Mouse (Mus musculus) liver, embryonic 11.5 days (tissue): ENCODE measurements at regions not wholly inside any gene's neighbourhood (a gene's known extent, or its start where the extent isn't known, plus 50 kb on each side); places are given as distances from the start of the nearest gene placed in this dataset.

ENCODE experiments used
- ATAC-seq: fragments of 200-750 bp; cut with Nextera tagmentation; replicated peaks from 2 replicates; pipeline ENCODE4 v1.8.0; 2017; ENCODE audit warnings: moderate number of reproducible peaks, mild to moderate bottlenecking, moderate TSS enrichment, moderate library complexity; ENCODE audit not compliant: low FRiP score
- DNase-seq: peaks from one replicate; pipeline ENCODE4 v3.0.0-alpha.2; 2017; ENCODE audit warnings: low spot score
- H3K27ac ChIP-seq: fragments of 300-500 bp; sonication (generic); 2 replicates; pipeline ENCODE4 v1.5.1; 2014; ENCODE audit warnings: mild to moderate bottlenecking, low read depth, low read length, control low read depth
- H3K27me3 ChIP-seq: fragments of 300-500 bp; sonication (generic); replicated peaks from 2 replicates; pipeline ENCODE4 v1.6.1; 2014; ENCODE audit warnings: low read length, mixed read lengths; ENCODE audit not compliant: control insufficient read depth, insufficient read depth
- H3K36me3 ChIP-seq: fragments of 300-500 bp; sonication (generic); 2 replicates; pipeline ENCODE4 v1.6.1; 2014; ENCODE audit warnings: mild to moderate bottlenecking, low read length, moderate library complexity, mixed read lengths; ENCODE audit not compliant: control insufficient read depth, insufficient read depth
- H3K4me1 ChIP-seq: fragments of 300-500 bp; sonication (generic); replicated peaks from 2 replicates; pipeline ENCODE4 v1.6.1; 2014; ENCODE audit warnings: low read length, mixed read lengths; ENCODE audit not compliant: control insufficient read depth, insufficient read depth
- H3K4me2 ChIP-seq: fragments of 300-500 bp; sonication (generic); 2 replicates; pipeline ENCODE4 v1.6.1; 2014; ENCODE audit warnings: mild to moderate bottlenecking, control low read depth, moderate library complexity
- H3K4me3 ChIP-seq: fragments of 300-500 bp; sonication (generic); 2 replicates; pipeline ENCODE4 v1.5.1; 2014; ENCODE audit warnings: low read depth, low read length, control low read depth
- H3K9ac ChIP-seq: fragments of 300-500 bp; sonication (generic); 2 replicates; pipeline ENCODE4 v1.6.1; 2014; ENCODE audit warnings: low read depth, low read length, control low read depth
- H3K9me3 ChIP-seq: fragments of 300-500 bp; sonication (generic); 2 replicates; pipeline ENCODE4 v1.6.1; 2016; ENCODE audit warnings: low read length, inconsistent platforms, mixed read lengths; ENCODE audit not compliant: control insufficient read depth
- WGBS: fragments of 180-500 bp; shearing (Covaris S2); extraction: QIAGEN DNeasy Blood & Tissue Kit; methylation state at CpG from one replicate; pipeline ENCODE4 v1.1.7; 2014; 5-methylcytosine and 5-hydroxymethylcytosine counted together

DNA sequence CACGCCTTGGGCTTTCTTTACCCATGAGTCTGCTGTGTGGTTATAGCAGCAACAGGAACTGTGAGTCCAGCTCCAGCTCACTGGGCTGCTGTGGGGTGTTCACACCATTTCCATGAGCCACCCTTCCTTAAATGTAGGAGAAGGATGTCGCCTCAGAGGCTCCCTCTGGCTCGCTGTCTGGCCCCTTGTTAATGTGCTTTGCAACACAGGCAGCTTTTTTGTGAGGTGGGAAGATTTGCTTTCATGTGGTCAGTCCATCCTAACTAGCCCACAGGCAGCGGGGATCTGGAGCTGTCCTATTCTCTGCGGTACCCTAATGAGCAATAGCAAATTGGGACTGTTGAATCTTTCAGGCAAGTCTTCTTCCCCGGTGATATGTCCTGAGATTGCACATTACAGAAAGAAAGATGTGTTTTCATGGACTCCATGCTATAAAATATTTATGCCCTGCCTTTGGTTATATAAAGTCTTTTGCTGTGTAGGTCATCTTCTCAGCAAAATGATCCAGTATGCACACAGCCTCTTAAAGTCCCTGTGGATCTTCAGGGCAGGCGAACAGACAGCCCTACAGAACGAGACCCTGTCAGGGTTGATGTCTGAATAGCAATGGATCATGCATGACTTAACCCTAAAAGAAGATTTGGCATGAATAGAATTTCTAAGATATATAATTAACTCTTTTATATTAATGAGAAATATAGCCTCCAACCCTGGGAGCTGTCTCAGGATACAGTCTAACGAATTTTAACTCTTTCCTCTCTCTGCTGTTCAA lies 359.8 kb downstream of the Slc4a3 start:
- H3K27ac ChIP-seq = no peak overlapping the region
- no peaks in the 10 kb centered on the region for H3K4me1 ChIP-seq
- H3K27me3 ChIP-seq = no peaks in the 10 kb centered on the region
- no peak for ATAC-seq
- DNase-seq = no peak
- H3K4me2 ChIP-seq = no peak overlapping the region
- no peaks in the 10 kb centered on the region for H3K9me3 ChIP-seq
- no peak overlapping the region for H3K9ac ChIP-seq
- WGBS = 71% methylated on average over 9 of the region's 9 CpGs
- no peaks in the 10 kb centered on the region for H3K36me3 ChIP-seq
- no peak overlapping the region for H3K4me3 ChIP-seq

DNA sequence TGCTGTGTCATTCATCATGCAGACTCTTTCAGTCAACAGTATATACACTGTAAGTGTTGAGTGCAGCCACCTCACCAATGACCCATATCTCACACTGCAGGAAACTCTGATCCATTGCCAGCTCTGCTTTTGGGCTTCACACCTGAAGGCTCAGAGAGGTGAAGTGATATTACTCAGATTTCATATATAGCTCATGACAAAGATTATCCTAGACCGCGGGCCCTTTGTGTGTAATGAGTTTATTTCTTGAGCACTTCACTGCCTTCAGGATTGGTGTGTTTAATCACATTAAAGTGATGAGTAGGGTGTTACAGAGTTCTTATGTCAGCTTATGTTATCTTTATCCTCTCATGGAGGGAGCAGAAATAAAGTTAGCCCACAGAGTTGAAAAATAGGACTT lies 369.2 kb downstream of the Slc4a3 start:
- Histone ChIP-seq H3K9ac (no peak overlapping the region), H3K4me3 (no peak overlapping the region), H3K27ac (no peak overlapping the region), H3K4me1 (no peaks in the 10 kb centered on the region), H3K4me2 (no peak overlapping the region), H3K27me3 (no peaks in the 10 kb centered on the region), H3K9me3 (no peaks in the 10 kb centered on the region), H3K36me3 (no peaks in the 10 kb centered on the region)
- WGBS = 84% methylated on average over 2 of the region's 2 CpGs
- ATAC-seq = no peak
- no peak for DNase-seq

- no peak overlapping the region for H3K4me3 ChIP-seq
- ATAC-seq (no peak), DNase-seq (no peak)
- no peaks in the 10 kb centered on the region for H3K4me1 ChIP-seq
- no peaks in the 10 kb centered on the region for H3K27me3 ChIP-seq
- no peaks in the 10 kb centered on the region for H3K36me3 ChIP-seq
- WGBS = 17% methylated on average over 2 of the region's 2 CpGs
- no peak overlapping the region for H3K4me2 ChIP-seq
- no peak overlapping the region for H3K27ac ChIP-seq
- H3K9me3 ChIP-seq = no peaks in the 10 kb centered on the region
- H3K9ac ChIP-seq = no peak overlapping the region
Observed at GRCm38 (mm10) chr1:75916181-75916580, 370.1 kb downstream of the Slc4a3 start.

DNA sequence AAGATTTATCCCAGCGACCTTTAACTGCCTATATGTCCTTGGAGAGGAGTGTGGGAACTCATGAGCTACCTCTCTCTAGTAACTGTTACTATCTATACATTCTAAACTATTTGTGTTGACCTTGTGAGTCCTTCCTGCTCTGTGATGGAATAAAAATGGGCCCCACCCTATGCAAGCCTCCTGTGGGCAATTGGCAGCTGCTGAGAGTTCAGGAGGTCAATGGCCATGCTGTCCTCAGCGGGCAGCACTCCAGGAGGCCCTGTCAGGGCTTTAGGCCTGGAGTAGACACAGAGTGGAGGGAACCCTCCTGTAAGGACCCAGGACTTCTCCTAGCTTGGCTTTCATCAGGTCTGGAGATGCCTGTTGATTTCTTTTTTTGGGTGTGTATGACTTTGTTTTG lies 373.1 kb downstream of the Slc4a3 start:
- no peaks in the 10 kb centered on the region for H3K27me3 ChIP-seq
- H3K9ac ChIP-seq = no peak overlapping the region
- DNase-seq = no peak
- no peak overlapping the region for H3K4me2 ChIP-seq
- no peak overlapping the region for H3K27ac ChIP-seq
- ATAC-seq = no peak
- no peaks in the 10 kb centered on the region for H3K9me3 ChIP-seq
- H3K4me3 ChIP-seq = no peak overlapping the region
- H3K36me3 ChIP-seq = no peaks in the 10 kb centered on the region
- H3K4me1 ChIP-seq = no peaks in the 10 kb centered on the region
- 71% methylated on average over 2 of the region's 2 CpGs for WGBS

DNA sequence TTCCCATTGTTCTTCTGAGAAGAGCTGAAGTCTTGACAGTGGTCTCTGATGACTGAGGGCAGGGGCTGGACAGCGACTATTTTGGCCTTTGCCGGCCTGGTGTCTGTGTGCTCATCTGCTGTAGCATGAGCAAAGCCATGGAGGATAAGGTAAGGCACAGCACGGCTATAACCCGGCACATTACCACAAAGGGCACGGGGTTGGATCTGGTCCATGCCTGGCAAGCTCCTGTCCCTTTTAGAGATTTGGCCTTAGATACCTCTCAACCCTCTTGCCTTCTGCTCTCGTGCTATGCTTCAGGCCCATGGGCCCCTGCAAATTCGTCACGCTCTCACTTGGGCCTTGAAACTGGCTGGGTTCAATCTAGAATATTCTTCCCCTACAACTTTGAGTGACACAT lies 379.0 kb downstream of the Slc4a3 start:
- no peak overlapping the region for H3K4me2 ChIP-seq
- H3K4me1 ChIP-seq = no peaks in the 10 kb centered on the region
- no peak overlapping the region for H3K9ac ChIP-seq
- ATAC-seq (no peak), DNase-seq (no peak)
- 73% methylated on average over 8 of the region's 8 CpGs for WGBS
- H3K36me3 ChIP-seq = no peaks in the 10 kb centered on the region
- no peaks in the 10 kb centered on the region for H3K27me3 ChIP-seq
- H3K4me3 ChIP-seq = no peak overlapping the region
- no peak overlapping the region for H3K27ac ChIP-seq
- H3K9me3 ChIP-seq = no peaks in the 10 kb centered on the region

GRCm38 (mm10) chr1:75925802-75926201 lies 379.7 kb downstream of the Slc4a3 start:
- Histone ChIP-seq H3K9ac (no peak overlapping the region), H3K27ac (no peak overlapping the region)

DNA sequence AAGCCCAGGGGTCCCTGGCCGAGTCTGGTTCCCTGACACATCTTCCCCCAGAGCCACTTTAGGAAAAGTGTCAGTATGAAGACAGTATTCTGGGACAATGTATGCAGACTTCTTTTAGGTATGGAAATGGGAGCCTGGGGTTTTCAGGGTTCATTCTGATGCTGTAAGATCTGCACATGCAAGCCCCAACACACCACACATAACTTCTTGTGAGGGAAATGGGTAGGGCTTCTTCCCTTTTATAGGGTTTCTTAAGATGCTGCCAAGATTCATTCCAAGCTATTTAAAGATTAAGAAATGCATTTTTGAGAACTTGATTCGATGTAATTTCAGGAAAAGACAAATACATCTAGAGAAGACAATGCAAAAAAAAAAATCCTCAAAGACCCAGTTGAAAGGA lies 385.8 kb downstream of the Slc4a3 start:
- Histone ChIP-seq H3K9ac (no peak overlapping the region), H3K4me1 (no peaks in the 10 kb centered on the region), H3K9me3 (no peaks in the 10 kb centered on the region), H3K27me3 (no peaks in the 10 kb centered on the region), H3K4me2 (no peak overlapping the region), H3K27ac (no peak overlapping the region), H3K4me3 (no peak overlapping the region), H3K36me3 (no peaks in the 10 kb centered on the region)
- no peak for ATAC-seq
- 56% methylated on average over 2 of the region's 2 CpGs for WGBS
- no peak for DNase-seq

More at GRCm38 (mm10) chr1:75925802-75926201, 379.7 kb downstream of the Slc4a3 start:
- Histone ChIP-seq H3K4me3 (no peak overlapping the region), H3K27me3 (no peaks in the 10 kb centered on the region), H3K4me1 (no peaks in the 10 kb centered on the region), H3K4me2 (no peak overlapping the region), H3K9me3 (no peaks in the 10 kb centered on the region), H3K36me3 (no peaks in the 10 kb centered on the region)
- 39% methylated on average over 9 of the region's 9 CpGs for WGBS
- ATAC-seq (no peak), DNase-seq (peak; percentile 69)

GRCm38 (mm10) chr1:75933831-75934230 lies 387.8 kb downstream of the Slc4a3 start:
- DNase-seq (no peak), ATAC-seq (no peak)
- WGBS = 51% methylated on average over 4 of the region's 4 CpGs
- Histone ChIP-seq H3K4me3 (no peak overlapping the region), H3K27ac (no peak overlapping the region), H3K4me1 (no peaks in the 10 kb centered on the region), H3K9me3 (no peaks in the 10 kb centered on the region), H3K9ac (no peak overlapping the region), H3K27me3 (no peaks in the 10 kb centered on the region), H3K4me2 (no peak overlapping the region), H3K36me3 (no peaks in the 10 kb centered on the region)

DNA sequence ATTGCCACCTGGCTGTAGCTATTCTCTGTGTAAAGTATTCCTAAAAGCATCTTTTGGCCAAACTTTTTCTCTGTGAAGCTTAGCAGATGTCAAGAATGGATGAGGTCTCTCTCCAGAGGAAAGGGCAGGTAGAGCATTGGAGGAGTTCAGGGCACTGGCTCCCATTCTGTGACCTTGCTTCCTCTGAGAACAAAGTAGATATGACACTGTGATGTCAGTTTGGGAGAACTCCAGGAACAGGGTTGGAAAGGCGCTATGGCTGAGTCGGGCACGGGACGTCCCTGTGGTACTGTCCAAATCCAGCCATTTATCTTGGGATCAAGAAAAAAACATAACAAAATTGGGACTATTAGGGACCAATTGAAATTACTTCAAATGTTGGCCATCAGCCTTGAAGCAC lies 388.7 kb downstream of the Slc4a3 start:
- no peak overlapping the region for H3K4me3 ChIP-seq
- no peaks in the 10 kb centered on the region for H3K4me1 ChIP-seq
- ATAC-seq = no peak
- no peaks in the 10 kb centered on the region for H3K9me3 ChIP-seq
- H3K9ac ChIP-seq = no peak overlapping the region
- H3K4me2 ChIP-seq = no peak overlapping the region
- WGBS = 94% methylated on average over 4 of the region's 4 CpGs
- H3K27ac ChIP-seq = no peak overlapping the region
- H3K27me3 ChIP-seq = no peaks in the 10 kb centered on the region
- DNase-seq = no peak
- no peaks in the 10 kb centered on the region for H3K36me3 ChIP-seq
